Mouse (Mus musculus) myocyte (in vitro differentiated cells): ENCODE data around the gene Ablim1. TPM values are rescaled to one million over a fixed set of nuclear protein-coding genes. Genes with fewer than 3 reads are reported as not detected.

Experiments used
- H3K27me3 ChIP-seq: one replicate; pipeline ENCODE4 v1.6.1; 2011; ENCODE audit not compliant: control insufficient read depth, insufficient read depth, insufficient read length
- H3K36me3 ChIP-seq: one replicate; pipeline ENCODE4 v1.6.1; 2011; ENCODE audit not compliant: control insufficient read depth, insufficient read depth
- H3K4me2 ChIP-seq: one replicate; pipeline ENCODE4 v1.6.1; 2011; ENCODE audit warnings: low read depth, control low read depth
- H3K4me3 ChIP-seq: one replicate; pipeline ENCODE4 v1.5.1; 2011; ENCODE audit warnings: mild to moderate bottlenecking, control low read depth, moderate library complexity
- H3K79me2 ChIP-seq: one replicate; pipeline ENCODE4 v1.6.1; 2011; ENCODE audit not compliant: control insufficient read depth, insufficient read depth
- H3ac ChIP-seq: one replicate; pipeline ENCODE4 v1.6.1; 2011; ENCODE audit not compliant: control insufficient read depth, insufficient read length
- CEBPB ChIP-seq: IDR thresholded peaks from 2 replicates; pipeline ENCODE4 v1.6.1; 2011; ENCODE audit warnings: mild to moderate bottlenecking, moderate library complexity; ENCODE audit not compliant: poor library complexity, insufficient read depth, severe bottlenecking
- E2F4 ChIP-seq: IDR thresholded peaks from one replicate; pipeline ENCODE4 v1.6.1; 2011; ENCODE audit warnings: mild to moderate bottlenecking, control low read depth, moderate library complexity; ENCODE audit not compliant: insufficient read depth
- MAX ChIP-seq: IDR thresholded peaks from one replicate; pipeline ENCODE4 v1.6.1; 2011; ENCODE audit warnings: low read depth, mild to moderate bottlenecking, control low read depth
- MYOD1 ChIP-seq, 3 experiments: IDR thresholded peaks; one replicate each; pipeline ENCODE4 v1.6.1; 2011; ENCODE audit warnings: control low read depth in 2 of 3, low read depth in 2 of 3, mild to moderate bottlenecking in 2 of 3, moderate library complexity in 1 of 3; ENCODE audit not compliant: insufficient read length in 2 of 3, control insufficient read depth in 1 of 3
- MYOG ChIP-seq, 3 experiments: IDR thresholded peaks; one replicate each; pipeline ENCODE4 v1.6.1; 2011; ENCODE audit warnings: control low read depth in 2 of 3, low read depth in 2 of 3, mild to moderate bottlenecking in 2 of 3; ENCODE audit not compliant: insufficient read length in 2 of 3, control insufficient read depth in 1 of 3, insufficient read depth in 1 of 3
- POLR2A ChIP-seq: IDR thresholded peaks from one replicate; pipeline ENCODE4 v1.6.1; 2011; ENCODE audit warnings: low read depth, mild to moderate bottlenecking, control low read depth, moderate library complexity; ENCODE audit not compliant: insufficient read length
- POLR2AphosphoS2 ChIP-seq: IDR thresholded peaks from one replicate; pipeline ENCODE4 v1.6.1; 2011; ENCODE audit warnings: low read depth, control low read depth; ENCODE audit not compliant: insufficient read length
- REST ChIP-seq: IDR thresholded peaks from one replicate; pipeline ENCODE4 v1.6.1; 2011; ENCODE audit warnings: mild to moderate bottlenecking, control low read depth, moderate library complexity; ENCODE audit not compliant: insufficient read depth, insufficient read length
- SRF ChIP-seq: IDR thresholded peaks from one replicate; pipeline ENCODE4 v1.6.1; 2011; ENCODE audit warnings: low read depth; ENCODE audit not compliant: control insufficient read depth, insufficient read length
- TCF12 ChIP-seq: IDR thresholded peaks from one replicate; pipeline ENCODE4 v1.6.1; 2011; ENCODE audit warnings: mild to moderate bottlenecking, control low read depth; ENCODE audit not compliant: poor library complexity, insufficient read depth, severe bottlenecking
- TCF3 ChIP-seq: IDR thresholded peaks from one replicate; pipeline ENCODE4 v1.6.1; 2011; ENCODE audit warnings: low read depth, control low read depth; ENCODE audit not compliant: insufficient read length
- USF1 ChIP-seq: IDR thresholded peaks from one replicate; pipeline ENCODE4 v1.6.1; 2011; ENCODE audit warnings: low read depth, mild to moderate bottlenecking, control low read depth, moderate library complexity
- polyA plus RNA-seq: library from polyadenylated mRNA; unstranded; fragments of >200 nt; fragmentation: generic; extraction: Trizol; gene quantifications from one replicate; pipeline ENCODE4 v1.2.1, GENCODE M21; 2012; ENCODE audit warnings: missing spikeins

Ablim1 gene
- polyA plus RNA-seq, 1 experiment, result 29.9 TPM

DNA sequence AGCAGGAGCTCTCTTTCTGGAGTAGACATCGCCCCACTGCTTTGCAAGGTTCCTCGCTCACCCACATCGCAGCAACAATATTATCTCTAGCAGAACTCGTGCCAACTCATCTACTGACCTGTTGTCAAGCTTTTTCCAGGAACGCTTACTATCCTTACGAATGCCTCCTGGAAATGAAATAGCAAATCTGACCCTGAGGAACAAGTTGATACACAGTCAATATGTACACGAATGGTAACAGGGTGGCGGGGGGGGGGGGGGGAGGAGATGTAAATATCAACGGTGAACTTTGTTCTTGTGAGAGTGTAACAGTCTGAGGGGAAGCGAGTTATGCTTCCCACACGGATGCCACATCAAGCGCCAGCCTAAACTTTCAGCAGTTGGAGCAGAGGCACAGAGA lies 56.9 kb downstream of the Ablim1 start:
- Histone ChIP-seq H3K36me3 (no peaks in the 10 kb centered on the region), H3K27me3 (no peaks in the 10 kb centered on the region), H3K4me2 (no peak overlapping the region), H3ac (no peak overlapping the region), H3K79me2 (no peaks in the 10 kb centered on the region), H3K4me3 (no peak overlapping the region)
- TF ChIP-seq TCF12 (no peak), CEBPB (no peak), USF1 (no peak), POLR2A (no peak), E2F4 (no peak), TCF3 (no peak), MYOG (IDR thresholded peaks at IDR 0.05; ENCODE audit: control insufficient read depth in 1 of 3, insufficient read depth in 1 of 3, insufficient read length in 2 of 3, low read depth in 2 of 3) (no peak), SRF (no peak), MAX (no peak), MYOD1 (IDR thresholded peaks at IDR 0.05; ENCODE audit: control insufficient read depth in 1 of 3, insufficient read length in 2 of 3, low read depth in 2 of 3) (no peak), POLR2AphosphoS2 (no peak), REST (no peak)

DNA sequence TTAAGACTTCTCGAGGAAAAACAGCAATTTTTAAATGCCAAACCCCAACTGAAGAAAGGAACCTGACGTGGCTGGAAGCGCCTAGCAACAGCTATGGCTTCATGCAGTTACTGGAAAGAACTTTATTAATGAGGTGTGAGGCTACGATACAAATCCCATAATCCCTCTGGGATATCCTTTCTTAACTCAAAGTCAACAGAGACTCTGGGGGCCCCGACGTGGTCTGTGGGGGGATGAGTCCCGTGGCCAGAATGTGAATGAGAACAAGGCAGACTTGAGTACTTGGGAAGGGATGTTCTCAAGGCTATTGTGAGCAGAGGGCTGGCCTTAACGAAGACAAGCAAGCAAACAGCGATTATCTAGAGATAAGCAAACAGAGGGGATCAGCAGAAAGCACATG lies 58.1 kb downstream of the Ablim1 start:
- H3K4me3 ChIP-seq, result no peak overlapping the region
- H3K4me2 ChIP-seq, result no peak overlapping the region
- H3K27me3 ChIP-seq, result no peaks in the 10 kb centered on the region
- TF ChIP-seq POLR2AphosphoS2 (no peak), USF1 (no peak), CEBPB (no peak), MYOD1 (IDR thresholded peaks at IDR 0.05; ENCODE audit: control insufficient read depth in 1 of 3, insufficient read length in 2 of 3, low read depth in 2 of 3) (no peak), REST (no peak), TCF12 (no peak), TCF3 (no peak), MYOG (IDR thresholded peaks at IDR 0.05; ENCODE audit: control insufficient read depth in 1 of 3, insufficient read depth in 1 of 3, insufficient read length in 2 of 3, low read depth in 2 of 3) (no peak)
- H3K36me3 ChIP-seq, result no peaks in the 10 kb centered on the region
- no peaks in the 10 kb centered on the region for H3K79me2 ChIP-seq
- no peak overlapping the region for H3ac ChIP-seq

DNA sequence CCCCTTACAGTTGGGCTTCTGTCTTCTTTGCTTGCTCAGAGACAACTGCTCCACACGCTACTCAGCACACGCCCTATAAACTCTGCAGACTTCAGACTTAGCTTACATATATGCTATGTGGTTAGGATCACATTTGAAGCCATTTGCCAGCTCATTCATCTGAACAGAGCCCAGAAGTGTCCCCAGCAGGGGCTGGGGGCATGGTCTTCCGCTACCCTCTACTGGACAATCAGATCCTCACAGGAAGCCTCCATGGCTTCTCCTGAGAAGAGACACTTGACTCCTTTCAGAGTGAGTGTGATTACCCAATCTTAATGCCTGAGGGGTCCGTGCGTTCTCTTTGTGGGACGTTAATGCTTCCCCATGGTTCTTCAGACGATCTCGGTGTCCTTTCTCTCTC lies 59.6 kb downstream of the Ablim1 start:
- H3K4me3 ChIP-seq, result no peak overlapping the region
- no peaks in the 10 kb centered on the region for H3K27me3 ChIP-seq
- no peaks in the 10 kb centered on the region for H3K79me2 ChIP-seq
- no peak for TF ChIP-seq MYOD1 (IDR thresholded peaks at IDR 0.05; ENCODE audit: control insufficient read depth in 1 of 3, insufficient read length in 2 of 3, low read depth in 2 of 3)
- TF ChIP-seq USF1, result no peak
- no peak for TF ChIP-seq MYOG (IDR thresholded peaks at IDR 0.05; ENCODE audit: control insufficient read depth in 1 of 3, insufficient read depth in 1 of 3, insufficient read length in 2 of 3, low read depth in 2 of 3)
- no peak for TF ChIP-seq POLR2AphosphoS2
- TF ChIP-seq CEBPB, result no peak
- H3K36me3 ChIP-seq, result no peaks in the 10 kb centered on the region
- H3K4me2 ChIP-seq, result no peak overlapping the region
- no peak overlapping the region for H3ac ChIP-seq

DNA sequence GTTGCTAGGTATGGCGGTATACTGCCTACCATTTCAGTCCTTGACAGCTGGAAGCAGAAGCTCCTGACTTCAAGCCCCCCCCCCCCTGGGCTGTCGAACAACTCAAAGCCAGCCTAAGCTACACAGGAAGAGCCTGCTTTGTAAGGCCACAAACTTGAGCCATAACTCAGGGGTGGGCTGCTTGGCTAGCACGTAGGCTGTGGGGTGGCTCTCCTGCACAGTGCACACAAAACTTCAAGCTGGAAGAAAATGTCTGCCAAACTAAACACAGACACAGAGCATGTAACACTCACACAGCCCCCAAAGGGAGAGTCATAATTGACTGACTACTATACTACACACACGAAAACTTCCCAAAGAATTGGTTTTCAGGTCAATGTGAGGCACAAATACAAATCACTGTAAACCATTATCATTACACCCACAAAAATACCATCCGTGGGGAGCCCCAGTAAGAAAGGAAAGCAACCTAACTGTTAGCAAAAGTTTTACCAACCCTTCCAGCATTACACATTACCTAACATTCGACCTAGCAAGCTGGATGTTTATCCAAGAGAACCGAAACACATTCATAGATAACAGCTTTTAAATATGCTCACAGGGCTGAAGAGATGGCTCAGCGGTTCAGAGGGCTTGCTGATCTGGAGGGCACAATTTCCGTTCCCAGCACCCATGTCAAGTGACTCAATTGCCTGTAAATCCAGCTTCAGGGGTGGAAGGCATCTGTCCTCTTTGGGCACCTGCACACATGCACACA lies 61.8 kb downstream of the Ablim1 start:
- Histone ChIP-seq H3K4me3 (no peak overlapping the region), H3K36me3 (no peaks in the 10 kb centered on the region), H3K27me3 (no peaks in the 10 kb centered on the region), H3ac (no peak overlapping the region), H3K79me2 (no peaks in the 10 kb centered on the region), H3K4me2 (no peak overlapping the region)
- TF ChIP-seq REST (no peak), MAX (no peak)

DNA sequence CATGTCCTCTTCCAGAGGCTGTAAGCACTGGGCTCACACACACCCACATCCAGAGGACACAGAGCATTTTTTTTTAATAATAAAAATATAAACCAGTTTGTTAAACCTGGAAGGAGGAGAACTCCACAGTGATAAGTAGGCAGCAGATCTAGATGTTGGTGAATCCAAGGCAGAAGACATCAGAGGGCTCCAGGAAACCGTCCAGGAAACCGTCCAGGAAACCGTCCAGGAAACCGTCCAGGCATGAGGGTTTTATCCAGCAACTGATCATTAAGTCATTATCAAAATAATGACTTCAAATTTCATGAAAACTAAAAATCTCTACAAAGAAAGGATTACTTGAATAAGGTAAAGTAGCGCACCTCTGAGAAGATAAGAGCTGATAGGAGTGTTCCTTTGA lies 65.9 kb downstream of the Ablim1 start:
- Histone ChIP-seq H3ac (no peak overlapping the region), H3K27me3 (no peaks in the 10 kb centered on the region), H3K36me3 (no peaks in the 10 kb centered on the region), H3K4me2 (no peak overlapping the region), H3K4me3 (no peak overlapping the region), H3K79me2 (no peaks in the 10 kb centered on the region)
- TF ChIP-seq MAX (no peak), REST (no peak), POLR2A (no peak), SRF (no peak), POLR2AphosphoS2 (no peak), TCF12 (no peak), MYOD1 (IDR thresholded peaks at IDR 0.05; ENCODE audit: control insufficient read depth in 1 of 3, insufficient read length in 2 of 3, low read depth in 2 of 3) (no peak), CEBPB (no peak), MYOG (IDR thresholded peaks at IDR 0.05; ENCODE audit: control insufficient read depth in 1 of 3, insufficient read depth in 1 of 3, insufficient read length in 2 of 3, low read depth in 2 of 3) (no peak), USF1 (no peak), TCF3 (no peak), E2F4 (no peak)
